Mouse (Mus musculus) brain, embryonic 14.5 days (tissue): Measurements from ENCODE around the gene Fxr2. TPM values are rescaled to one million over a fixed set of nuclear protein-coding genes. Genes with fewer than 3 reads are reported as not detected.
A peak's percentile ranks its signal among the peaks of the same experiment; 100 is the strongest.
"Not testable (repeated sequence)": the region's sequence is repeated elsewhere in the genome, so short reads cannot be mapped to it uniquely, and the experiment has no call there.

Experiments
- DNase-seq: peaks from one replicate; pipeline ENCODE4 v3.0.0-alpha.2; 2011; ENCODE audit warnings: low read depth
- CTCF ChIP-seq: fragments of 200-500 bp; IDR thresholded peaks from 2 replicates; pipeline ENCODE4 v1.5.1; 2012; ENCODE audit warnings: inconsistent platforms, mild to moderate bottlenecking, moderate library complexity, borderline replicate concordance; ENCODE audit not compliant: insufficient read depth, insufficient read length; ENCODE audit errors: extremely low read depth
- POLR2A ChIP-seq: fragments of 200-500 bp; IDR thresholded peaks from 2 replicates; pipeline ENCODE4 v1.6.1; 2012; ENCODE audit warnings: mild to moderate bottlenecking, inconsistent platforms, borderline replicate concordance; ENCODE audit not compliant: poor library complexity, insufficient read depth, insufficient read length, severe bottlenecking; ENCODE audit errors: extremely low read depth
- polyA plus RNA-seq: library from polyadenylated mRNA; depleted of rRNA; stranded (reverse); fragments of >200 nt; gene quantifications from 2 replicates; pipeline ENCODE4 v1.2.3, GENCODE M21; 2012; rRNA removed

Gene Fxr2
- polyA plus RNA-seq, 1 experiment = 129 TPM

GRCm38 (mm10) chr11:69695361-69696181, 62.8 kb downstream of the Fxr2 start, which contains the start of the genes Tnfsf12 and Tnfsfm13:
Tnfsf12 (minus strand) TSS chr11:69695849.
Tnfsfm13 (minus strand) TSS chr11:69696098.
- peak; percentile 26 for DNase-seq
- TF ChIP-seq CTCF = peak; percentile 9; the same call in 1 of the 2 replicates
- no peak for TF ChIP-seq POLR2A

GRCm38 (mm10) chr11:69697396-69697795, 64.6 kb downstream of the Fxr2 start:
- TF ChIP-seq CTCF (no peak), POLR2A (no peak)
- no peak for DNase-seq

GRCm38 (mm10) chr11:69698574-69698973, 65.8 kb downstream of the Fxr2 start:
- TF ChIP-seq POLR2A (no peak), CTCF (no peak; the same call in 1 of the 2 replicates)
- no peak for DNase-seq

GRCm38 (mm10) chr11:69699595-69699994, 66.8 kb downstream of the Fxr2 start:
- no peak for DNase-seq
- TF ChIP-seq POLR2A = no peak
- no peak for TF ChIP-seq CTCF

- not testable (repeated sequence) for DNase-seq
Observed at GRCm38 (mm10) chr11:69702886-69703285, 70.1 kb downstream of the Fxr2 start.

Other genes with a start within 250 kb of the Fxr2 start
- 84.1 and 111 TPM in 2 replicates for gene Naa38, start 237.5 kb upstream of the Fxr2 start, polyA plus RNA-seq
- 26.7 and 28.7 TPM in 2 replicates for gene Cyb5d1, start 237.4 kb upstream of the Fxr2 start, polyA plus RNA-seq
- gene Tmem88, start 234.8 kb upstream of the Fxr2 start, polyA plus RNA-seq = 5.7 TPM in 2 replicates
- 12.4 and 38.7 TPM in 2 replicates for gene Kdm6b, start 219.3 kb upstream of the Fxr2 start, polyA plus RNA-seq
- 4.7 and 5.2 TPM in 2 replicates for gene Dnah2, start 83.9 kb upstream of the Fxr2 start, polyA plus RNA-seq
- 187 and 206 TPM in 2 replicates for gene Efnb3, start 72.8 kb upstream of the Fxr2 start, polyA plus RNA-seq
- gene Wrap53, start 52.7 kb upstream of the Fxr2 start, polyA plus RNA-seq = 20.9 and 27.0 TPM in 2 replicates
- 93.6 and 131 TPM in 2 replicates for gene Trp53, start 52.6 kb upstream of the Fxr2 start, polyA plus RNA-seq
- gene Atp1b2, start 27.0 kb upstream of the Fxr2 start, polyA plus RNA-seq = 44.3 and 74.7 TPM in 2 replicates
- gene Shbg, start 15.1 kb upstream of the Fxr2 start, polyA plus RNA-seq = 0.08 TPM in 1 of 2 replicates, not detected in the other
- 13.7 and 17.8 TPM in 2 replicates for gene Sat2, start 11.0 kb upstream of the Fxr2 start, polyA plus RNA-seq
- 0.42 TPM in 1 of 2 replicates, not detected in the other for gene Sox15, start 22.3 kb downstream of the Fxr2 start, polyA plus RNA-seq
- gene Mpdu1, start 29.7 kb downstream of the Fxr2 start, polyA plus RNA-seq = 133 and 185 TPM in 2 replicates
- gene Cd68, start 33.2 kb downstream of the Fxr2 start, polyA plus RNA-seq = 7.8 and 10.8 TPM in 2 replicates
- gene Eif4a1, start 39.4 kb downstream of the Fxr2 start, polyA plus RNA-seq = 894 and 1,040 TPM in 2 replicates
- 139 and 167 TPM in 2 replicates for gene Senp3, start 49.1 kb downstream of the Fxr2 start, polyA plus RNA-seq
- gene Tnfsf13, start 52.8 kb downstream of the Fxr2 start, polyA plus RNA-seq = 0.55 and 0.71 TPM in 2 replicates
- gene Tnfsf12, start 62.9 kb downstream of the Fxr2 start, polyA plus RNA-seq = 5.3 and 6.0 TPM in 2 replicates
- 0.77 and 1.2 TPM in 2 replicates for gene Tnfsfm13, start 63.1 kb downstream of the Fxr2 start, polyA plus RNA-seq
- gene Polr2a, start 125.6 kb downstream of the Fxr2 start, polyA plus RNA-seq = 35.8 and 71.0 TPM in 2 replicates
- 0.68 and 1.1 TPM in 2 replicates for gene Slc35g3, start 129.0 kb downstream of the Fxr2 start, polyA plus RNA-seq
- 10.0 and 12.1 TPM in 2 replicates for gene Zbtb4, start 132.9 kb downstream of the Fxr2 start, polyA plus RNA-seq
- 3.0 and 4.2 TPM in 2 replicates for gene Chrnb1, start 163.0 kb downstream of the Fxr2 start, polyA plus RNA-seq
- 20.4 and 20.9 TPM in 2 replicates for gene Fgf11, start 168.9 kb downstream of the Fxr2 start, polyA plus RNA-seq
- 0.30 and 0.36 TPM in 2 replicates for gene Tmem102, start 172.6 kb downstream of the Fxr2 start, polyA plus RNA-seq
- gene Gm39566, start 182.3 kb downstream of the Fxr2 start, polyA plus RNA-seq = not detected in 2 replicates
- gene Spem2, start 185.5 kb downstream of the Fxr2 start, polyA plus RNA-seq = not detected in 2 replicates
- gene Spem1, start 189.2 kb downstream of the Fxr2 start, polyA plus RNA-seq = 1.3 and 1.4 TPM in 2 replicates
- gene Nlgn2, start 204.8 kb downstream of the Fxr2 start, polyA plus RNA-seq = 123 and 183 TPM in 2 replicates
- 167 and 271 TPM in 2 replicates for gene Tmem256, start 205.5 kb downstream of the Fxr2 start, polyA plus RNA-seq
- gene Plscr3, start 213.4 kb downstream of the Fxr2 start, polyA plus RNA-seq = 86.3 and 105 TPM in 2 replicates
- gene Tnk1, start 225.7 kb downstream of the Fxr2 start, polyA plus RNA-seq = 0.18 and 0.29 TPM in 2 replicates
- gene Tmem95, start 245.0 kb downstream of the Fxr2 start, polyA plus RNA-seq = not detected in 2 replicates
- gene Kctd11, start 248.4 kb downstream of the Fxr2 start, polyA plus RNA-seq = 1.6 and 1.9 TPM in 2 replicates